Mouse (Mus musculus) sigmoid colon, adult 10 weeks (tissue): Measurements from ENCODE around the gene Trim42. TPM values are rescaled to one million over a fixed set of nuclear protein-coding genes. Genes with fewer than 3 reads are reported as not detected.

ENCODE experiments used
- polyA plus RNA-seq: library from polyadenylated mRNA; stranded (reverse); fragments of 350-450 nt; fragmentation: Illumina TruSeq; extraction: RNeasy Lipid Tissue Mini Kit (QIAGEN cat#74804); gene quantifications from one replicate; pipeline ENCODE4 v1.2.3, GENCODE M21; 2014; ENCODE audit warnings: low read depth, low replicate concordance

The Trim42 gene
- not detected for polyA plus RNA-seq

DNA sequence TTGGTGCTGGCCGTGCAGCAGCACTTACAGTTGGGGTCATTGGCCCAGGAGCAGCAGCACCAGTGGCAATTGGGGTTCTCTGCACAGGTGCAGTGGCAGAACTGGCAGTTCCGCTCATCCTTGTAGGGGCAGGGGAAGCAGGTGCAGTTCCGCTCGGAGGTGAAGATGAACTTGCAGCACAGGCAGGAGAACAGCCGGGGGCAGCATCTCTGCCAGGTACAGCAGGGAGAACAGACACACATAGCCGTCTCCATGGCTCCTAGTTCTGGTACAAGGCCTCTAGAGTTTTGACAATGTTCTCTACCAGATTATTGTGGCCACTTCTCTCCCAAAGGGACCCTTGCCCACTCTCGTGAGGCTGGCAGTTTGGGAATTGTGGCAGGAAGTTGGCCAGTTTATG is at the start of gene Trim42:
Gene Trim42 (minus strand): TSS at position 368 of the 400 bp plus-strand sequence.

